Comparison of ENCODE assay signal across 21 mouse cellular contexts in genomic region chr16:55782911-55783310, GRCm38 (mm10).
"Had no signal": no experiment of that assay in that cellular context is flagged by ENCODE, and none has a peak within 500 bp of the region (broad histone marks: within the 10 kb centered on the region; RNA-seq: fewer than 3 reads in every experiment).

No protein-coding gene starts in this region.

- H3K36me3 ChIP-seq: limb, embryonic 13.5 days; lung, embryonic 15.5 days; midbrain, embryonic 12.5 days; neural tube, embryonic 13.5 days had no signal

- H3K4me3 ChIP-seq: limb, embryonic 13.5 days; lung, embryonic 15.5 days; midbrain, embryonic 12.5 days; myocyte; neural tube, embryonic 13.5 days had no signal

- H3K27me3 ChIP-seq: limb, embryonic 13.5 days; lung, embryonic 15.5 days; midbrain, embryonic 12.5 days; neural tube, embryonic 13.5 days had no signal

- H3K4me2 ChIP-seq: limb, embryonic 13.5 days; liver, embryonic 11.5 days; lung, embryonic 15.5 days; midbrain, embryonic 12.5 days; neural tube, embryonic 13.5 days had no signal

- DNase-seq: kidney, adult 11 months; kidney, adult 9 months; kidney, postnatal 14 days; kidney, postnatal 4 days; left cerebral cortex, postnatal 4 days; liver, postnatal 0 days; lung, postnatal 14 days; lung, postnatal 4 days; retina, postnatal 1 day; right cerebral cortex, postnatal 25 days; thymus, adult 2 months; thymus, postnatal 14 days; thymus, postnatal 4 days had no signal

- H3K27ac ChIP-seq: limb, embryonic 13.5 days; liver, embryonic 14.5 days; lung, embryonic 15.5 days; midbrain, embryonic 12.5 days; neural tube, embryonic 13.5 days had no signal

- H3K9ac ChIP-seq: limb, embryonic 13.5 days; liver, embryonic 14.5 days; liver, postnatal 0 days; lung, embryonic 15.5 days; midbrain, embryonic 12.5 days; neural tube, embryonic 13.5 days had no signal

- H3K9me3 ChIP-seq: limb, embryonic 13.5 days; lung, embryonic 15.5 days; midbrain, embryonic 12.5 days; neural tube, embryonic 13.5 days had no signal

- H3K4me1 ChIP-seq: limb, embryonic 13.5 days; midbrain, embryonic 12.5 days; neural tube, embryonic 13.5 days had no signal

- ATAC-seq: liver, postnatal 0 days; midbrain, embryonic 16.5 days had no signal
